Mouse (Mus musculus): ENCODE data around the gene Try5. TPM values are rescaled to one million over a fixed set of nuclear protein-coding genes. Genes with fewer than 3 reads are reported as not detected.

Gene Try5
- polyA plus RNA-seq (2014; fragmentation: Illumina TruSeq; extraction: RNeasy Lipid Tissue Mini Kit (QIAGEN cat#74804); ENCODE audit: insufficient read depth, low read depth, low replicate concordance) = not detected

GRCm38 (mm10) chr6:41316741-41317140, at the start of gene Try5:
Gene Try5, minus strand, starts transcription at chr6:41316841.

GRCm38 (mm10) chr6:41353932-41354331, 37.3 kb upstream of the Try5 start, which contains the start of gene Try10:
Gene Try10, plus strand, starts transcription at chr6:41354105.

DNA sequence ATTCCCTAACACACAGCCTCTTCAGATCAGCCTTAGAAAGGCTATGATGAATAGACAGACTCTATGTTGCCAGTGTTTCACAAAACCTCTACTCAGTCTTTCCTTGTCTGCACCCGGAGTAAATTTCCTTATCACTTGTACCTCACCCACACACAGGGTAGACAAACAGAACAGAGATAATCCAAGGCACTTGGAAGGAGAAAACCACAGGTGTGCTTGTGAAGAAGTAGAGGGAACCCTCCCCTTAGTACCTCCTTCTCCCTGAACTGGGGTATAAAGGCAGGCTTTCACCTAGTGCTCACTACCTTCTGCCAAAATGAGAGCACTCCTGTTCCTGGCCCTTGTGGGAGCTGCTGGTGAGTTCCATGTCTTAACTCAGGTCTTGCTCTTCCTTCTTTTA, 14.7 kb downstream of the Try5 start, which contains the start of gene Try4:
Try4 (plus strand) TSS at position 301 of the 400 bp plus-strand sequence.

Other genes with a start within 250 kb of the Try5 start
- gene Try4, start 14.6 kb downstream of the Try5 start, polyA plus RNA-seq (2014; fragmentation: Illumina TruSeq; extraction: RNeasy Lipid Tissue Mini Kit (QIAGEN cat#74804); ENCODE audit: insufficient read depth, low read depth, low replicate concordance) = not detected
- not detected for gene Try10, start 37.3 kb upstream of the Try5 start, polyA plus RNA-seq (2014; fragmentation: Illumina TruSeq; extraction: RNeasy Lipid Tissue Mini Kit (QIAGEN cat#74804); ENCODE audit: insufficient read depth, low read depth, low replicate concordance)
- gene Prss3, start 60.8 kb upstream of the Try5 start, polyA plus RNA-seq (2014; fragmentation: Illumina TruSeq; extraction: RNeasy Lipid Tissue Mini Kit (QIAGEN cat#74804); ENCODE audit: insufficient read depth, low read depth, low replicate concordance) = not detected
- not detected for gene Gm5771, start 75.5 kb upstream of the Try5 start, polyA plus RNA-seq (2014; fragmentation: Illumina TruSeq; extraction: RNeasy Lipid Tissue Mini Kit (QIAGEN cat#74804); ENCODE audit: insufficient read depth, low read depth, low replicate concordance)
- gene Gm10334, start 129.3 kb upstream of the Try5 start, polyA plus RNA-seq (2014; fragmentation: Illumina TruSeq; extraction: RNeasy Lipid Tissue Mini Kit (QIAGEN cat#74804); ENCODE audit: insufficient read depth, low read depth, low replicate concordance) = not detected
- gene Prss1, start 142.1 kb upstream of the Try5 start, polyA plus RNA-seq (2014; fragmentation: Illumina TruSeq; extraction: RNeasy Lipid Tissue Mini Kit (QIAGEN cat#74804); ENCODE audit: insufficient read depth, low read depth, low replicate concordance) = not detected
- not detected for gene Prss2, start 204.9 kb upstream of the Try5 start, polyA plus RNA-seq (2014; fragmentation: Illumina TruSeq; extraction: RNeasy Lipid Tissue Mini Kit (QIAGEN cat#74804); ENCODE audit: insufficient read depth, low read depth, low replicate concordance)